Mouse (Mus musculus) right cerebral cortex, postnatal 25 days (tissue): ENCODE results near the gene M1ap.

ENCODE experiments used
- DNase-seq: peaks from one replicate; pipeline ENCODE4 v3.0.0; 2022

M1ap gene

GRCm38 (mm10) chr6:83011255-83011654 lies 64.6 kb downstream of the M1ap start:
- DNase-seq, result no peak

GRCm38 (mm10) chr6:83011756-83012155 lies 65.1 kb downstream of the M1ap start:
- DNase-seq, result no peak

- no peak for DNase-seq
Measured at GRCm38 (mm10) chr6:83013444-83013843, 66.7 kb downstream of the M1ap start.

DNA sequence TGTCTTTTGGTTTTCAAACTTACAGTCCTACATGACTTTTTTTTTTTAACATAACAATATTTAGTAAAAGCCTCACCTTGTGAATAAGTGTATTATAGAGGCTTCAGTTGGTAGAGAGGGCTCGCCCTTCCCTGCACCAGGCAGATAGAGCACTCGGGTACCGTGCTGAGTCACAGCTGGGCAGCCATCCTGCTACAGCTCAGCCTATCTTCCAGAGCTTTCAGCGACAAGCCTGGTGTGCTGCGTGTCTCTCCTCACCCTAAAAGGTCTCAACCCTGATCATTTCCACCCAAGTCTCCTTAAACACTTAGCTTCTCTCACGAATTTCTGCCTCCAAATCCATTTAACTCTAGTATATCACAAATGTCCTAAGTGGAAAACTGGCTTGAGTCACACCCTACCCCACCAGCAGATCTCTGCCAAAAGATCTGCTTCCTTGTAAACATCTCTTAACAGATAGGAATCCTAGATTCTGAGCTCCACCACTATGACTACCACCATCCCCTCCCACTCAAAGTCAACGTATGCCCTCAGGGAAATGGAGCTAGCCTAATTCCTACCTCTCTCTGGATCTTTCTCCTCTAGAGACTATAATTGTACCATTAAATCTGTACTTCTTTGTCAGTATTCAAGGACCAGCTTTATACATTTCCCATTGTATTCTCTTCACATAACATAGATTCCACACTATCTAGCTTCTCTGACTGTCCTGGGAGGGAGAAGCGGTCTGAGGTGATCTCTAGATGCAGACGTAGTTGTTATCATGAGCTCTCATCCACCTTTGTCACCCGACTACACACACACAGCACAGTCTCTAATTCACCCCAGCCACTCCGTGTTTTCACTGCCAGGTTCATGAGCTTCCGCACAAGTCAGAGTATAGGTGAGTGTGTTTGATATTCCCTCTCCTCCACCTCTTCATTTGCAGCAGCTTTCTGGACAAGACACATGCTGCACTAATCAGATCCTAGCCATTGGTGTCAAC lies 68.1 kb downstream of the M1ap start:
- DNase-seq, result no peak

DNA sequence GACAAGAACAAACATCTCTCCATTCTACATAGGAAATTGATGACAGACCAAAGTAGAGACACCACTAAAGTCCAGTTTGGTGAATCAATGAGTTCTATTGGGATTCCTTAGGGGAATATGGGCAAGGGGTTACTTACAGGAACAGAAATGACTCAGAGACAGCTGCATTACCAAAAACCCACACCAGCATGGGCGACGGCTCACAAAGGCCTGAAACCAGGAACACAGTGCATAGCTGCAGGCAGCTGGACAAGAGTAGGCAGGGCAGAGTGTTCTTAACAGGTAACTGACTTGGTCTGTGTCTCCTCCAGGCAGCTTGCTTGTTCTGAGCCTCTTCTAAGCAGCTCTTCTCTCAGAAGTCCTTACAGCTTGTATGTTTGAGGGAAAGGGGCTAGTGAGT lies 69.0 kb downstream of the M1ap start:
- no peak for DNase-seq

DNA sequence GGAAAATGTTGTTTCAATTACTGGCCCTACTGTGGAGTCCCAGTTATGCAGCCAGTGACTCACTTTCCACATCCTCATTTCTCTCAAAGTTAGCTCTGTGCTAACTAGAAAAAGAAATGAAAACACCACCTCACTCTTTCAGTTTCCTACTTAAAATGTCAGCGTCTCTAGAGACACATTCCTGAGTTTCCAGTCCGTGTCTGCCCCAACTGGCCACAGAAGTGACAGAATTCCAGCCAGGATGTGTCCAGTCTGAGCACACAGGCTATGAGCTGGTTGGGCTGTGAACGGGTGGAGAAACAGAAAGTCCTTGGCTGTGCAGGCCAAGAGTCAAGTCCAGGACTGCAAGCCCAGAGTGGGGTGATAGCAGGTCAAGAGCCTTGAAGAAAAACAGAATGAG lies 70.5 kb downstream of the M1ap start:
- DNase-seq, result no peak

- no peak for DNase-seq
Measured at GRCm38 (mm10) chr6:83019044-83019443, 72.3 kb downstream of the M1ap start.

DNA sequence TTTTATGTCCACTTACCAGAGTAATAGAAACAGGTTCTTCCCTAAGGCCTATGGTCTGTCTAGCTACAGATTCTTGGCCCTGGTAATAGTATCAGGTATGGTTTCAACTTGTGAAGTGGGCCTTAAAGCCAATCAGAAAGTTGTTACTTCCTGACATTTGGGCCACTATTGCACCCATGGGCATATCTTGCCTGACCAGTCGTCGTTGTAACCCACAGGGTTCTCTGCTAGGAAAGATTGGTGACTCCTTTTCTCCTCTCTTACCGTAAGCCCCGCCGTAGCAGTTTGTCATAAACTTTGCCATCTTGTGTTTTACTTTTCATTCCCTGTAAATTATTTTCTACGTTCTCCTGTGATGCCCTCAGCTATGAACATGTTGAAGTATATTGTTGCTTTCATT lies 73.4 kb downstream of the M1ap start:
- DNase-seq, result no peak

DNA sequence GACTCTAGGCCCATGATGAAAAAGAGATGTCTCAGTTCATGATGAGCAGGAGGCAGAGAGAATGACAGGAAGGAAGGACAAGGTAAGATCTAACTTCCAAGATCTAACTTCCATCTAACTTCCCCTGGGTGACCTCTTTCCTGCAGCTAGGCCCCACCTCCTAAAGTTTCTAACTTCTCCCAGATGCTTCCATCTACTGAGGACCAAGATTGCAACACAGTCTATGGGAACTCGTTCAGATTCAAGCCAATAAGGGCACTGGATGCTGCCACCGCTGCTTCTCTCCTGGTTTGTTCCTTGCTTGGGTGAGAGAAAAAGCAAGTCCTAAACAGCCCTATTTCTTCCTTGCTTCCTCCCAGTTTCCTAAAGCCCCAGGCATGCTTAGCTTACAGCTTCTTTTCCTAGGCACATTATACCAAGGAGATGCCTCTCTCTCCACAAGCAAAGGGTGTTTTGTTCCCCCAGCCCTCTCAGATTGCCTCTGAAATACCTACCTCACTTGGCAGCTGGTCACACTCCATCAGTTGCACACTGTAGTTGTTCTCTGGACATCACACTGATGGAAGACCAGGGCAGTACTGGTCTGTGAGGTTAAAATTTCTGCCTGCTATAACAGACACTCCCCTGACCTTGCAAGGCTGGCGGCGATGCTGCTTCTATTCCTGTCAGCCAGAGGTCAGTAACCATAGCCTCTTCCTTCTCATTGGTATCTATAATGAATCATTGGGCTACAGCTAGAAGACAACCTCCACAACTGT lies 74.3 kb downstream of the M1ap start:
- DNase-seq, result no peak

- no peak for DNase-seq
Measured at GRCm38 (mm10) chr6:83023008-83023407, 76.3 kb downstream of the M1ap start.

GRCm38 (mm10) chr6:83023786-83024185 lies 77.1 kb downstream of the M1ap start:
- DNase-seq, result no peak

DNA sequence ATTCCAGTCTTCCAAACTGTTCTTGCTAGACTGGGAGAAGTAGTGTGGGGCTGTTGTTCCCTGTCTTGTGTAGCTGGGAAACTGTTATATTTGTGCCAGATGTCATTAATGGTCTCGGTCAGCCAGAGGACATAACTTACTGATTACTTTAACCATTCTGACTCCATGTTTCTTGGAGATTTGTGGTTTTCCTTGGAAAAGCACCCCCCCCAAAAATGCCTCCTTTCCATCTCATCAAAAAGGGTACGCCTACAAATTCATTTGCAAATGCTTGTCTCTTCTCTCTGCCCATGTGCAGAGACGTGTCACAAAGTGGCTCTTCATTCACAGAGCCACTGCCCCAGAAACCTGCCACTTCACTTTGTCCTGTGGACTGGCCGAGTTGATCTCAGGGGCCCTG lies 77.7 kb downstream of the M1ap start:
- DNase-seq, result no peak

DNA sequence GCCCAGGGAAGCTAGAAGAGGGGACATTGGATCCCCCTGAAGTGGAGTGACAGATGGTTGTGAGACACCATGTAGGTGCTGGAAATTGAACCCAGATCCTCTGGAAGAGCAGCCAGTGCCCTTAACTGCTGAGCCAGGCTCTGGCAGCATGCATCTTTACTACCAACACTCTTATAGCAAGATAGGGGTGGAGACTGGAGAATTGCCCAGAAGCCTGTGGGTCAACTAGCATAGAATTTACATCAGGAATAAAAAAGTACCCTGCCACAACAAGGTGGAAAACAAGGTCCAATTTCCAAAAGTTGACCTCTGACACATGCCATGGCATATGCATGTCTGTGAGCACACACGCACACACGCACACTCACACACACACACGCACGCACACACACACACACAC lies 78.5 kb downstream of the M1ap start:
- DNase-seq, result no peak

DNA sequence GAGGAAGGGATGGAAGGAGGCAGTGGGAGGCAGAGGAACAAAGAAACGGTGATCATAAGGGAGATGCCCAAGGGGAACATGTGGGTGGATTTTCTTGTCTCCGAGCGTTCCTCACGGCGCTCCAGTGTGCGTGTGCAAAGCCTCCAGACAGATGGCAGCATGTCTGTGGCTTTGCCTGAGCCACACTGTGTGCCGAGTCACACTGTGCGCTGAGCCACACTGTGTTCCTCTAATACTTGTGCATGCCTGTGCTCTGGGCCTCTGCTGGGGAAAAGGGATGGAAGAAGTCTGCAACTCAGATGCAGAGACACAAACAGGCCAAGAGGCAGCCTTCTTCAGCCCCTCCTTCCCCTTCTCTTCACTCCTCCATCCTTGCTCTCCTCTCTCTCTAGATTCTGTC lies 80.6 kb downstream of the M1ap start:
- DNase-seq, result no peak

GRCm38 (mm10) chr6:83027706-83028105 lies 81.0 kb downstream of the M1ap start:
- no peak for DNase-seq

DNA sequence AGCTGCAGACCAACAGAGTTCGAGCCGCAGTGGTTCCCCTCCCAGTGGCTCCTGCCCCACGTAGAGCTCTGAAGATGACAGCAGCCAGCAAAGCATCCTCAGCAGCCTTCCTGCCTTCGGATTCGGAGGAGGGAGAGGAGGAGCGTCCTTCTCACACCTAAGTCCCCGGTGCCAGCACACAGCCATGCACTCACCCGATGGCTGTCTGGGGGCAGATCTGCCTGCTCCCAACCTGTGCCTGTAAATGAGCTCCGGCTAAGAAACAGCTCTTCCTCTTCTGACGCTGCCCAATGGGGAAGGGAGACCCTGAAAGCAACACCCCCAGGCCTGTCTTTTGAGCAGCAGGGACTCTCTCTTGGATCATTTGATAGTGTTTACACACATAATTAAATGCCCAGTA lies 83.1 kb downstream of the M1ap start:
- no peak for DNase-seq

DNA sequence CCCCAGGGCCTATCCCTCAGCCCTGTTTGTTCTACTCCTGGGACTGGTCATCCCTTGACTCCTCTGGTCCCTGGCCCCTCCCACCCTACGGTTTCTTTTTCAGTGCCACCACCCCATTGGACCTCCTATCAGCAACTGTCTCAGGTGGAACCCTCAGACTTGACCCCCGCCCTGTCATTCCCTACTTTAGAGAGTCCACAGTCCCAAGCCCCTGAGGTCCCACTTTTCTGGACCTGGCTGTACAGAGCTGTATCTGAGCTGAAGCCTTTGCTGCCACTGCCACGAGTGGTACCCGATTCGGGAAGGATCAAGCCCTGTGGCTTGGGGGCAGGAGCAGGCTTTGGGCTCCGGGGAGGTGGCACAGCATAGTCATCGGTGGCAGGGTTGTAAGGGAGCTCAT lies 84.4 kb downstream of the M1ap start:
- DNase-seq, result no peak

- DNase-seq, result no peak
Measured at GRCm38 (mm10) chr6:83031921-83032590, 85.4 kb downstream of the M1ap start.

DNA sequence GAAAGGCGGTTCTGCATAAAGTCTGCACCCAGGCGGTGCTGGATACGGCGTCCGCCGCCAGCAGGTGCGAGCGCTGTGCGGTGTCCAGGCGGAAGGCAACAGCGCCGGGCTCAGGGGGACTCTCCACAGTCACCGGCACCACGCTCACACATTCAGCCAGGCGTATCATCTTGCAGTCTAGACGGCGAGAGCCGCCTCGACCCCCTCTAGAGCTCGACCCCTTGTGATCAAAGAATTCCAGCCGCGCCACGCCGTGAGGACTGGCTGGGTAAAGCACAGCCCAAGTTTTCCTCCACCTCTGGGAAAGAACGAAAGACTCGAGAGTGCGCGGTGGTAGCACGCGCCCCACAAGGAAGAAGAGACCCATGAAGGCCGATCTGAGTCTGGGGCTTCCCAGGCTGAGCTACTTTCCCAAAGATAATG lies 86.1 kb downstream of the M1ap start:
- peak; percentile 39 for DNase-seq

DNA sequence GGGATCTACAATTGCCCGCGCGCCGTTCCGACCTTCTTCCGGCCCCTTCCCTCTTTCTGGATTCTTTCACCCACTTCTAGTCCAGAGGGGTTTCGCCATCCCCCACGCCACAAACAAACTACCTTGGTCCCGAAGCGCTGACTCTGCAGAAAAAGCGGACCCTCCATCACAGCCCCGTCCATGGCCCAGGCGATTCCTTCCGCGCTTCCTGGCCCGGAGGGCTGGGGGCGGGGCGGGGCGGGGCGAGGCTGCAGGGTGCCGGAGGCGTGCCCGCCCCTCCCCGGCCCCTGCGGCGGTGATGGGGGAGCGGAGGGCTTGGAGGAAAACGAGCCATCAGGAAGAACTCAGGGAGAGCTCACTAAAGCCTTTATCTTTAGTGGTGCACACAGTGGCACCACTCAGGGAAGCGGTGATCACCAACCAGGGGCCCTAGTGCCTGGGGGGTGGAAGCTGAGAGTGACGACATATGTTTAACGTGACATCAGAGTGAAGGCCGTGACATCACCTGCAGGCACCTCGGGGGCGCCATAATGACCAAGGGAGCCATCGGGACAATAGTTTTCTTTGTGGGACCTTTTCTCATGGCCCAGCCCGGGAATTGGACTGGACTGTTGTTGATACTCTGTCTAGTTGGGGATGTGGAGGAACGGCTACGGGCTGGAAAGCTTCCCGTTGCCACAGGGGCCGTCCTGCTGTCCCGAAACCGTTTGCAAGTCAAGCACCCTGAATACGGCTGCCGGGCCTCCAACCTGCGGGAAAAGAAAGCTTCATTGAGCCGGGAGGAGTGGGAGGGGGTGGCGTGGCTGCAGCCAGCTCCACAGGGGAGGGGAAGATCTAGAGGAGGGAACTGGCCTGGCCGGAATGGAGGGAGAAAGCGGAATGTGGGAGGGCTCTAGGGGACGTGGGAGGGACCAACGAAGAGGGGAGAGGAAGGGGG lies 86.8 kb downstream of the M1ap start, which contains the start of the genes Dok1 and Loxl3:
TSS of gene Dok1 (minus strand) at position 223 of the 937 bp plus-strand sequence.
TSS of gene Loxl3 (plus strand) at position 925 of the 937 bp plus-strand sequence.
- DNase-seq, result peak; percentile 33

DNA sequence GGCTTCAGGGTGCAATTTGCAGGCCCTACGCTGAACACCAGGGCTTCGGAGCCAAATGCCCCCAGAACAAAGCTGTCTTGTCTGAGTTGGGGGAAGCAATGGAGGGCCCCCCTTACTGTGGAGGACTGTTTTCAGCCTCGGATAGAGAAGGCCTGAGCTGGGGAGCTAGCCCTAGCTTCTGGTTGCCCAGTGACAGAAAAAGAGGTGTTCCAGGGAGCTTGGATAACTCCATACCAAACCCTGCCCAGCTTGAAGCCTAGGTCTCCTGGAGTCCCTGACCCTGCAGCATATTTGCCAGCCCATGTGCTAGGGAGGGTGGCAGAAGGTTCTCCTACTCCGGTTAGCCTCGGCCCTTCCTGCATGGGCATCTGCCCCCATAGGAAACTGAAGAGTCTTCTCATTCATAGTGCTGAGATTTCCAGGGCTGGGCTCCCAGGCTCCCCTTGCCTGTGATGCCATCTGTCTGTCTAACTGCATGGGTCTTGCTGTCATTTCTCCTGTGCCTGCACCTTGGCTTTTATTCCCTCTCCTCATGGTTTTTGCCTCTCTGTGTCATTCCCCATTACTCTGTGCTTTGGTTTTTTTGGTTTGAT lies 87.9 kb downstream of the M1ap start:
- no peak for DNase-seq

DNA sequence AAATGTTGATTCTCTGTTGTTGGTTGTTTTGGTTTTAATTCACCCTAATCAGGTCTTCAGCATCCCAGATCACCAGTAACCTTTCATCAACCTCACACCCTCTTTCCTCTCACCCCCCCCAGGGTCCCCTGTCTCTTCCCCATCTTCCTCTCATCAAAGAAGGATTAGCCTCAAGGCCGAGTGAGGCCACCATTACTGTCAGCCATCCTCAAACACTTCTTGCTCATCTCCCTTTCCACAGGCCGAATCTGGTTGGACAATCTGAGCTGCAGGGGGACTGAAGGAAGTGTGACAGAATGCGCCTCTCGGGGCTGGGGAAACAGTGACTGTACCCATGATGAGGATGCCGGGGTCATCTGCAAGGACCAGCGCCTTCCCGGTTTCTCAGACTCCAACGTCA lies 90.5 kb downstream of the M1ap start:
- DNase-seq, result no peak
